Mouse (Mus musculus) splenic B cell, adult 2 months (primary cell): Measurements from ENCODE around the gene Vmn1r176.
"Not testable (repeated sequence)": the region's sequence is repeated elsewhere in the genome, so short reads cannot be mapped to it uniquely, and the experiment has no call there.

ENCODE experiments used
- DNase-seq: peaks from one replicate; pipeline ENCODE4 v3.0.0-alpha.2; 2011; ENCODE audit warnings: low read depth, low spot score
- H3K27me3 ChIP-seq: 2 replicates; pipeline ENCODE4 v1.6.1; 2012; ENCODE audit warnings: mild to moderate bottlenecking, low read length, moderate library complexity, mixed read lengths; ENCODE audit not compliant: control insufficient read depth, poor library complexity, insufficient read depth, severe bottlenecking
- H3K36me3 ChIP-seq: 2 replicates; pipeline ENCODE4 v1.6.1; 2012; ENCODE audit warnings: mild to moderate bottlenecking, low read length, moderate library complexity, mixed read lengths; ENCODE audit not compliant: control insufficient read depth, poor library complexity, insufficient read depth, severe bottlenecking

Gene Vmn1r176

GRCm38 (mm10) chr7:23837272-23837671, at the start of gene Vmn1r176:
TSS of gene Vmn1r176 (minus strand) at chr7:23837372.
- H3K36me3 ChIP-seq, DNase-seq, H3K27me3 ChIP-seq: not testable (repeated sequence)

GRCm38 (mm10) chr7:23876918-23877317, 39.7 kb upstream of the Vmn1r176 start:
- H3K27me3 ChIP-seq, H3K36me3 ChIP-seq, DNase-seq: not testable (repeated sequence)

DNA sequence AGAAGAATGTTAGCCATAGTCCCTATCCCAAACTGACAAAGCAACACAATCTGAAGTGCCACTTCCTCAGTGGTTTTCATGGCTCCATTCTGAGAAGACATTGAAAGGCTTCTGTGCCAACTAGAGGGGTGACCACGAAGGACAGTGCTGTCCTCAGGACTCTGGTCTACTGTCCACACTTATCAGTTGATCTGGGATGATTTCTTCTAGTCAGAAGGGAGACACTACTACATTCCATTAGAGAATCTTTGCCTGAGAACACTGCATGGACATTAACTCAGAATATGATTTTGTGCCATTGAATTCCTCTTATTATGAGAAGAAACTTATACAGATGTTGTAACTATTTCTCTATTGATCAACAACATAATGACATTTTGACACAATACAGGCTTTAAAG, 29.2 kb upstream of the Vmn1r176 start, which contains the start of gene Vmn1r177:
Vmn1r177 (minus strand) TSS at position 101 of the 400 bp plus-strand sequence.
- not testable (repeated sequence) for H3K27me3 ChIP-seq, H3K36me3 ChIP-seq, DNase-seq

DNA sequence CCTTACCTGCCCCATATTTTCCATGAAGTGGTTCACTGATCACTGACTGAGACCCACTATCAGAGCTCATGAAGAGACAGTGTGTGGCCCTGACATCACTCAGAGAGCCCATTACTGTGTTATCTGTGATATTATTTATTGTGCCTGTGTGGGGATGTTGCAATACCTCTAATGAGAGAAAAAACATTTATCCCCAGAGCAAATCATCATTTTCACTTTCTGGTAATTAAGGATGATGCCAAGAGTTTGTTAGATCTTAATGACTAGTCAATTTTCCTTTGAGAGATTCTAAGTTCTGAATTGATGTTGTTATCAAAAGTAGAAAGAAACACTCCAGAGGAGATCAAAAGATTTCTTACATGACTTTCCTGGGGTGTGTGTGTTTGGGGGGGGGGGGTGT, 26.6 kb downstream of the Vmn1r176 start, which contains the start of gene Vmn1r175:
Vmn1r175 (minus strand) TSS at position 101 of the 400 bp plus-strand sequence.
- not testable (repeated sequence) for H3K36me3 ChIP-seq, H3K27me3 ChIP-seq, DNase-seq

GRCm38 (mm10) chr7:23784526-23784925, 52.6 kb downstream of the Vmn1r176 start:
- Histone ChIP-seq H3K27me3 (no peaks in the 10 kb centered on the region), H3K36me3 (no peaks in the 10 kb centered on the region)
- DNase-seq = no peak
